Mouse (Mus musculus): ENCODE data around the gene Adam10. TPM values are rescaled to one million over a fixed set of nuclear protein-coding genes. Genes with fewer than 3 reads are reported as not detected.

The Adam10 gene
- polyA plus RNA-seq (2015; fragmentation: Nextera tagmentation; extraction: Ambion mirVana) = 38.3 and 40.8 TPM in 2 replicates

GRCm38 (mm10) chr9:70678682-70679131 lies at the start of gene Adam10:
Gene Adam10, plus strand, starts transcription at chr9:70678997.

GRCm38 (mm10) chr9:70656130-70657007 lies 22.4 kb upstream of the Adam10 start, which contains the start of gene Gm10642:
Gene Gm10642, plus strand, starts transcription at chr9:70656251.

GRCm38 (mm10) chr9:70657013-70657967 lies 21.5 kb upstream of the Adam10 start, which contains the start of gene Mindy2:
Gene Mindy2, minus strand, starts transcription at chr9:70657174.

Small RNA genes lying within 50 kb of the gene (microRNA-seq; reads per million reads assigned to microRNA genes)
- not detected for gene Gm25149

Other genes starting within 250 kb of the Adam10 start
- 19.0 and 21.0 TPM in 2 replicates for gene Rnf111, start 175.3 kb upstream of the Adam10 start, polyA plus RNA-seq (2015; fragmentation: Nextera tagmentation; extraction: Ambion mirVana)
- 37.7 and 44.0 TPM in 2 replicates for gene Sltm, start 136.2 kb upstream of the Adam10 start, polyA plus RNA-seq (2015; fragmentation: Nextera tagmentation; extraction: Ambion mirVana)
- 1.4 and 2.1 TPM in 2 replicates for gene Gm10642, start 22.7 kb upstream of the Adam10 start, polyA plus RNA-seq (2015; fragmentation: Nextera tagmentation; extraction: Ambion mirVana)
- 23.4 and 28.1 TPM in 2 replicates for gene Mindy2, start 21.8 kb upstream of the Adam10 start, polyA plus RNA-seq (2015; fragmentation: Nextera tagmentation; extraction: Ambion mirVana)